Mouse (Mus musculus) c-Kit-positive CD71-positive TER-119-positive erythroid progenitor cells, embryonic 14.5 days (primary cell): ENCODE measurements at regions not wholly inside any gene's neighbourhood (a gene's known extent, or its start where the extent isn't known, plus 50 kb on each side); places are given as distances from the start of the nearest gene placed in this dataset.

Source experiments
- DNase-seq: peaks from one replicate; pipeline ENCODE4 v3.0.0-alpha.2; 2013; ENCODE audit warnings: low spot score

DNA sequence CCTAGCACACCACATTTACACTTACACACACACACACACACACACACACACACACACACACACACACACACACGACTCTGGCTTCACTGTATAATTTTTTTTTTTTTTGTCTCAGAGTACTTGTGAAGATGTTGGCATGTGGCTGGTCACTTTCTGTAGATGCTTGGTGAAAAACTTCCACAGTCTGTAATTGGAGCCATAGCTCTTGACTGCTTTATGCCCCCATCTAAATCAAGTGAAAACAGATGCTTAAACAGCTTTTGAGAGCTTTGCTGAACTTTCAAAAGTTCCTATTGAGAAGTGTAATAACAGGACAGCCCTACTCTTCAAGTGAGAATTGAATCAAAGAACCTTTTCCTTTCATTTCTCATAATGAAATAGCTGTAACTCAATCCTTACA is 317.7 kb downstream of the Gm21750 start:
- DNase-seq = no peak

DNA sequence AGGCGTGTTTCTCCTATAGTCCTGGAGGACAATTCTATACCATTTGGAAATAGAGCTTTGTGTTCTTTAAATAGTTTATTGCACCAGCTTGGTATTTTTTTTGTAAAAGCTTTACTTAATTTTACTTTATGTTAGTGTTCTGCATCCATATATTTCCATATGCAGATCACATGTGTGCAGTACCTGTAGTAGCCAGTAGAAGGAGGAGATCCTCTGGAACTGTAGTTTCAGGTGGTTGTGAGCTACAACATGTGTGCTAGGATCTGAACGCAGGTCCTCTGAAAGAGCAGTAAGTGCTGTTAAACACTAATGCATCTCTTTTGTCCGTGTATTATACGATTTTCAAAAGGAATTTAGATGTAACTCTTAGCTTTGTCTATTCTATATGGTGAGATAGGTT is 335.2 kb downstream of the Gm21750 start:
- no peak for DNase-seq

DNA sequence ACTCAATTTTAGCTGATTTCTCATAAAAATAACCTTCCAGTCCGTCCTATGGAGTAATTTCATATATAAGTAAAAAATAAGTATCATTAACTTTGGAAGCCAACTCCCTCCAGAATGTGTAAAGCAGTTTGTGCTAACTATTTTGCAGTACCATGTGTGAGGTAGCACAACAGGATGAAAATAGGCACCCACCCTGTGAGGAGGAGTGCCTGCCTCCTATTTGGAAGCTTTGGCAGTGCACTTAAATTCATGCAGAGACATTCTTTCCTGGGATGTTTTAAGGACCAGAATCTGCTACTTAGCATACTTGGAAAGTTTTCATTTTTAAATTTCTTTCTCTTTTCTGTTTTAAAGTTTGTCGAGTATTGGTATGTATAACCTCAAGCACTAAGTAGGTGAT is 336.8 kb downstream of the Gm21750 start:
- no peak for DNase-seq

DNA sequence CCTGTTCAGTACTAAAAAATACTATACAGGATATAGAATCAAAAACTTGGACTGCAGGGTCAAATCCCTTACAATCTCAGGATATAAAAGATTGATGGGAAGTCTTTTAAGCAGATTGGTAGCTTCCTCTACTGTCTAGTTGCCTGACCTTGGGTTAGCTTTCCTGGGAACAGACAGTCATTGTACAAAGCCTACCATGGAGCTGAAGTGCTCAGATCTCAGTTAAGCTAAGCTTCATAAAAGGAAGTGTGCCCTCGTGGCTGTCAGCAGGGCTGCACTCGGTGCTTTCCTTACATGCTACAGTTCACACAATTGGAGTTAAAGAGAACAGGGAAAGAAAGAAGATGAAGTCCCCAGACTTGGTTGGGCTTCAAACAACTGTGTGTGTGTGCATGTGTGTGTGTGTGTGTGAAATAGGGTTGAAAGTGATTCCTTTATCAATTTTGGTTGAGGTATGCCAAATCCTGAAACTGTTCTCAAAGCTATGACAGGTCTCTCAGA is 338.4 kb downstream of the Gm21750 start:
- DNase-seq = no peak

DNA sequence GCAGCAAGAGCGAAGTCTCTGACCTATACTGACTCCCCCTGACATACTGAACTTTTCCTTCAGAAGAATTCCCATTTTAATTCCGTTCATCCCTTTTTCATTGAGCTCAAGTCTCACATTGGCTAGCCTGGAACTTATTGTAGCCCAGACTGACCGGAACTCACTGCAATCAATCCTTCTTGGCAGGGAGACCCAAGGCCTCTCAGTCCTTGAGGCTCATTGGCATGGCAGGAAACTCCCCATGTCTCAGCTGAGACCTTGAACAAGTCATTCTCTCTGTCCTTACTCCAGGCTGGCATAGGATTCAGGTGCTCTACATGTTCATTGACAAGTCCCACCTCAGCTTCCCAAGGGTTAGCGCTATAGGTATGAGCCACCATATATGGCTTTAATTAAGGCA is 345.9 kb downstream of the Gm21750 start:
- no peak for DNase-seq

DNA sequence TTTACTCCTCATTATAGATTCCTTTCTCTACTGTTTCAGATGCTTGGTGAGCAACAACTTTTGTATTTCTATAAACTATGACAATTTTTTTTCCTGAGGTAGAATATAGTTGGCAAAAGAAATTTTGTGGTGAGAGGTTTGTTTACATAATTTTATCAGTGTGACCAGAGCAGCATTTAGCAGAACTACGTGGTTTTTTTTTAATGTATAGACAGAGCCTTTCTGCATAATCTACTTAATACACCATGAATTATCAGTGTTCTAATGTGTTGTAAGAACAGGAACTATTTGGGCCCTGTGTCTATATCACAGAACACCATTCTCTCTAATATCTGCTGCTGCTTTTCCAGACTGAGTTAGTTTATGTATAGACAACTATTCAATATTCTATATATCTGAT is 350.5 kb downstream of the Gm21750 start:
- no peak for DNase-seq

DNA sequence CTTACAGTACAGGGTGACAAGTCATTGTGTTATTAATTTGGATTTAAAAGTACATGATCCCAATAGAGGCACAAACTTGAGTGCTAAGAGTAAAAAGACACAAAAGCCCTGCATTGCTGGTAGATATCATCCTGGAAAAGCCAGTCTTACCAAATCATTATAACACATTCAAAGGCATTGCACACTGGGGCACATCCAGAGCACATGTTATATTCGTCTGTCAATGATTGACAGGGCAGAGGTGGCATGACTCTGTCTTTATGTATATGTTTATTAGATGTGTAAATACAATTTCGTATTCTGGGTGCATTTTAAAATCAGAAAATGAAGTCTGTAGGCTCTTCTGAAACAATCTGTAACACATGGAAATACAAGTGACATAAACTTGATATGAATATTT is 358.4 kb downstream of the Gm21750 start:
- DNase-seq = no peak

DNA sequence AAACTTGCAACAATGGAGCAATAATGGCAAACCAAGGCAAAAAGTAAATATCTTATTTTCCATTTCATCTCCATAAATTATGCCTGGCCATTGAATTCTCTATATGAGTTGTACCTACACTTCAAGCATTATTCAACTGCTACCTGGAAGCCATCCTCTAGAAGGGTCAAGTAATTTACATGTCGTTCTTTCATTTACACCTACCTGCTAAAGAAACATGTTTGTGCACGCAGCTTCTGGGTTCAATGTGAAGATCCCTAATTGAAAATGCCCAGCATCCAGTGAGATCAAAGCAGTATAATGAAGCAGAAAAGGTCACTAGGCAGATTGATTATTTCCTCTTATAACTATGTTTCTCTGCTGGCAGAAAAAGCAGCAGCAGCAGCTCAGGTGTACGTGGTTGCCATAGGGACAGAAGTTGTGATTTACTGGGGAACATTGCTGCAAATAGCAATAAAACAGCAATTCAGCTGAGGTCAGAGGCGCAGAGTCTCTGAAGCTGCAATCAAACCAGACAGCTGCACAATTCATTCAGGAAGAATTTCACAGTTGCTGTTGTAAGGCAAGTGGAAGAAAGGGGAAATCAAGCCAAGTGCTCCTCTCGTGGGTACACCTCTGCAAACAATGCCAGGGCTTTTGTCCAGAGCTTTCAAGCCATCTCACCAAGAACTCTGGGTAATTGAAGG is 386.1 kb downstream of the Gm21750 start:
- DNase-seq = no peak

DNA sequence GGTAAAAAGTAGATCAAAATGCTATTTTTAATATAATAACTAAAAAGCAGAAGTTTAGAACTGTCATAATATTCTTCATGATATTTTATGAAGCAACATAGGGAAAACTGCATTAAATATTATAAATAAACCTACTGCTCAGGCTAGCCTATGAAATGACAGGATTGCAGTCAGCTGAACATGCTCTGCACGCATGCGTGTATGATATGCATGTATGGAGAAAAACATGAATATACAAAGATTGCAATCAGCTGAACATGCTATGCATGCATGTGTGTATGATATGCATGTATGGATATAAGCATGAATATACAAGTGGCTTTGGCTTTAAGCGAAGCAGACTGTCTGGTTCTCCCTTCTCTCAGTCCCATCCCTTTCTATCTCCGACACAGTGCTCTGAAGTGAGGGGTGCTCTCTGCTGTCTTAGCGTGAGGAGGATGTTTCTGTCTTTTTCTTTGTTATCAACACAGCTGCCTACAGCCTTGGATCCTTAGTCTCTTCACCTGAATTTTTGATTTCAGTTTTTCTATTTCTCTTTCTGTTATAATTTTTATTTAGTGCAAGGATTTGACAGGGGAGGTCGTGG is 386.8 kb downstream of the Gm21750 start:
- no peak for DNase-seq

DNA sequence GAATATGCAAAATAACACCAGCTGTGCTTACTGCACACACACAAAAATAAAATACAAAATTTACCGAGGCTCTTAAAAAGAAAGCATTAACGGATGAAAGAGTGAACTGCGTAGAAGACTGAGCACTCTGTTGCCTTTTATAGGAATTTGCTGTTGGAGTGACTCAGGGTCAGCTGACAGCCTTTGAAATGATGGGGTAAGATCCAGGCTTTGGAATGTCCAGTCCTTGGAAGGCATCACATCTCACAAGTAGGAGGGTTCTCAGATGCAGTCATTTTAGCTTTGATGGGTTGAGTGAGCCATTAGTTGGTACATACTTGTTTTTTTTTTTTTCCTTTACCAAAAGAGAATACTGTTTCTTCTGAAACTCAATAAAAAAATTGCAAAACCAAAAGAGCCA is 387.4 kb downstream of the Gm21750 start:
- no peak for DNase-seq

DNA sequence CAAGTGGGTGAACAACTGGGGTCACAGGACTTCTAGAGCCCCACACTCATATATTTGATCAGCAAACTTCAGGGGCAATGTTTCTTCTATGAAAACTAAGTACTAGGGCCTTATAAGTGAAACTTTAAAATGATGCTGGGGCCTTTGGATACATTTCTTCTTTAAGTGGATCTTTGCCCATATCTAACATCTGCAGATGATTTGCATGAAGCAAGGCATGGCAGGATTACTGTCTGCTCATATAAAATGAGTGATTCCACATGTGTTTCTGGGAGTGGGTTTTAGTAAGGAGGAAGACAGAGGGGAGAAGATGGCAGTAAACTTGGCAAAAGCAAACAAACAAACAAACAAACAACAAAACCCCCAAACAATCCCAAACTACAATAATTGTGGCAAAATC is 405.0 kb downstream of the Gm21750 start:
- DNase-seq = no peak

DNA sequence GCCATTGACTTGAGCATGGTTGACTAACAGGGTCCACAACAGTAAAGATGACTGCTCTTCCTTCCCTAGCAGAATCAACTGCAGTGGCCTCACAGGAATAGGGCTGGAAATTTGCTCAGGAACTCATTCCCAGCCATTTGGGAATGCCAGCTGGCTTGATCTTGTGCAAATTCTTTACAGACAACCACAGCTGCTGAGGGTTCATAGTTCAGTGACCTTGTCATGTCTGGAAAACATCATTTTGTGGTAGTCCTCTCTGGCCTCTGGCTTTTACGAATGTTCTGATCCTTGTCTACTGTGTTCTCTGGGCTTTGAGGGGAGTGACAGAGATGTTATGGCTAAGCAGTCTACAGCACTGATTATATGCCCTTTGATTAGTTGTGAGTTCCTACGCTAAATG is 432.0 kb downstream of the Gm21750 start:
- DNase-seq = no peak

DNA sequence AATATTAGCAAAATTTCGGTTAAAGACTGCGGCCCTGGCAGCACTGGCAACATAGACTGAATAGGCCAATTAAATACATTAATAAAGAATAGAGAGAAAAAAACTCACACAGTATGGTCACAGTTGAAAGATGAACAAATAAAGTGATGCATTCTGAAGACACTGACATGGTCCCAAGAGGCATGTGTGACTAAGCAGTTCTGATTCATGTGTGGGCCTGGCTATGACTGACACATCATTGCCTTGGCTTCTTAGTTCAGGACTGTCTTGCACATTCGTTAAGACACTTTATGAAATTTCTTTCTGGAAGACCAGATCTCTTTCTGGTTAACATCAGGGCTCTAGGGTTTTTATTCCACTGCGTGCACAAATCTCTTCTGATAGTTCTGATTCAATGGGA is 438.7 kb downstream of the Gm21750 start:
- DNase-seq = no peak

DNA sequence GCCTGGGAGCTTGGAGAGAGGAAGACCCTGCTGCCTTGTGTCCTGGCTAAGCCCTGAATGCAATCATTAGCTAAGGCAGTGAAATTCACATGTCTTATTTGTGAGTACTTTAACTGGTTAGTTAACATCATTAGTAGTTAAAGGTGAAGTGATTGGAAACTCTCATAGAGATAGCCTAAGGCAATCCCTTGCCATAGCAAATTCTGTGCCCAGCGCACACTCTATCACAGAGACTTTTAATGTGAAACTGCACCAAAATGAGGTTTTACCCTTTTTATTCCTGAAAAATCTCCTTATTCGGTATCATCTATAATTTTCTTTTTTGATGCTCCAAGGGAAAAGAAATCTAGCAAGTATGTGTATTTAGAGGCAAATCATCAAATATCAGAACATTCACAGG is 451.6 kb downstream of the Gm21750 start:
- DNase-seq = no peak

DNA sequence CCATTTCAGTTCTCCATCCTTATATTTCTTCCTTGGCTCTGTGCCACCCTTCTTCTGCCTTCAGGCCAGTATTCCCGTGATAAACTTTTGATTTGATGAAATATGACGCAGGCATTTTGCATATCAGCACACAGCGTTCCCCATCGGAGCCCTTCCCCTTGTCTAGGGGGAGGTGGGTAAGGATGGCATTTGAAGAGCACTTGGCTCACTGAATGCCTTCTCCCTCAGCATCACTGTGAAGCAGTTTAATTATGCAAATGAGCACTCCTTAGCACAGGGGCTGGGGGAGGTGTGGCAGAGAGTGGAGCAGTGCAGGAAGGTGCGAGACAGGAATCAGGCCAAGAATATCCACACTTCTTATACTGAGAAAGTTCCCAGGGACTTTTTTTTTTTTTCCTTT is 452.1 kb downstream of the Gm21750 start:
- no peak for DNase-seq

DNA sequence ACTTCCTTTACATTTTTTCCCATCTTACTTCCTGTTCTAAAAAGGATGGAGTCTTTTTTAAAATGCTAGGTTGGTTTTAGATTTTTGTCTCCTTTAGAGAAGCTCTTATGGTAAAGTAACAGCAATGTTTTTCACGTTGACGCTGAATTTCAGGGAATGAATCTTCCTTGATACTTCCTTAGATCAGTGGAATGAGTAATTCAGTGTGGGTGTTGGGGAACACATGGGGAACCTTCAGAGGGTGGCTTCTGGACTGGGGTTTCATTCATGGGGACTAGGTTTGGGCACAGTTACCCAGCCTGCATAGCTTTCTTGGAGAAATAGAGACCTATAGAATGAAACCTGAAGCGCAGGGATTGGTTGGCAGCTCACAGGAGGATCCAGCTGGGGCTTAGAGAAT is 452.5 kb downstream of the Gm21750 start:
- DNase-seq = no peak

DNA sequence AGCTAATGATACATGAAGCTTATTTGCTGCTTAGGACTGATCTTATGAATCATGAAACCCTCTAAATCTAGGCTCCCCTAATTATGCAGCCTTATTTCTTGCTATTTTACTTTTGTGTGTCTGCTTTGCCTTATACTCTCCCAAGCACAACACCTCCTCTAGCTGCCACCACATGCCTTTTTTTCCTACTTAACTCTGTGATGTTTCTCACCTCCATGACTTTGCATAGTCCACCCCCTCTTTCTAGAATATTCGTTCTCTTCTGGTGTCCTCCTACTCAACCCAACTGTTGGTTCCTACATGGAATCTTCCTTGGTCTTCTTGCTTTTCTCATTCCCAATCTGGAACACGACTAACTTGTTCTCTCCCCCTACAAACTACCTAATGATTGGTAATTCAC is 456.7 kb downstream of the Gm21750 start:
- no peak for DNase-seq

DNA sequence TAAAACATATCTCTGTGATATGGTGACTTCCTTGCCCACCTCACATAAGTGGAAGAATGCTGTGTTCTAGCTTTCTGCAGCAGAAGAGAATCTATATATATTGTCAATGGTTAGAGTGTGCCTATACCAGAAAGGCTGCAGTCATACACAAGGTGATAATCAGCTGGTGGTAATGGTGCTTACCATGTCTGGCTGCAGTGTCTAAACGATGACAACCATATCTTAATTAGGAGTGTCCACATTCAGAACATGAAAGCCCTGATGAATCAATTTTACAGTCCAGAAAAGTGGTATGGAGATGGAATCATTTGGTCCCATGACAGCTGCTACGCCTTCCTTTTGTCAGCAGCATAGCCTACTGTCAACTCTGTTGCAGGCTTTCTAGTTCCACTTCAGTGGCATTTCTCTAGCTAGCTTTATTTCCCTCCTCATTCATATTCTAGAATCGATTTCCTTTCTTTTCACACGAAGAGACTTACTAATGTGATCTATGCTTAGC is 484.2 kb downstream of the Gm21750 start:
- DNase-seq = no peak

DNA sequence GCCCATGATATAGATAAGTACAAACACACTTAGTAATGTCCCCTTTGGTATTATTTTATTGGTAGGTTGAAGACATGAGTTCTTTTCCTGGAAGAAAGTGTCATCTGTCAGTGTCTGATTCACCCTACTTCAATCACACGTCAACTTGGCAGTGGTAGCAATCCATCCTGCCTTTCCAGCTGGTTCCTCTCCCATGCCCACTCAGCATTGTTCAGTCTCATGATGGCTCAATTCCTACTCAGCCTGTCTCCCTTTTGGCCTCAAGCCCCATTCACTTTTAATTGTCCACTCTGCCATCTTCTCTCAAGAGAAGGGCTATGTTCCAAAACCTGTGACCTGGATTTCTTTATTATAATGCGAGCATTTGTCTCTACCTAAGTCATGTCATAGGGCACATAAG is 474.4 kb upstream of the Htr2a start:
- no peak for DNase-seq

DNA sequence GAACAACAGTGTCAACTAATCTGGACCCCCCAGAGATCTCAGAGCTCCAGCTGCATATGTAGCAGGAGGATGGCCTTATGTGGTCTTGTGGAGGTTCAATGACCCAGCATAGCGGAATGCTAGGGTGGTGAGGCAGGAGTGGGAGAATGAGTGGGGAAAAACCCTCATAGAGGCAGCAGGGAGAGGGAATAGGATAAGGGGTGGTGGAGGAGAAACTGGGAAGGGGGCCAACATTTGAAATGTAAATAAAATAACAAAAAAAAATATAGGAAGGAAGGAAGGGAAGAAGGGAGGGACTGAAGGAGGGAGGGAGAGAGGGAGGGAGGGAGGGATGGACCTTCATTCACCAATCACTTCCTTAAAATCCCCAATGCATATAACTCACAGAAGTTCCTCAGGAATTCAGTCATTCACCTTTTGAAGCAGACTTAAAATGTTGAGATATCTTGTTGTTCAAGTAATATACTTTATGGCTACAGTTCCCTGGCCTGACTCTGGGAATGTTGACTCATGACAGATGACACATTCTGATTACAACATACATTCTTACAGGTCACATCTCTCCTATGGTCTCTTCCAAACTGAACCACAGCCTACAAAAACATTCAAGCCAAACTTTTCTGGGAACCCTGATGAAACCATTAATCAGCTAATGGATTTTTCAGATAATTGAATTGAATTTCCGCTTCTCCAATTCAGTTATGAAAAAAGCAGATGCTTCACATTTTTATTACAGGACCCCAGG is 471.3 kb upstream of the Htr2a start:
- no peak for DNase-seq

DNA sequence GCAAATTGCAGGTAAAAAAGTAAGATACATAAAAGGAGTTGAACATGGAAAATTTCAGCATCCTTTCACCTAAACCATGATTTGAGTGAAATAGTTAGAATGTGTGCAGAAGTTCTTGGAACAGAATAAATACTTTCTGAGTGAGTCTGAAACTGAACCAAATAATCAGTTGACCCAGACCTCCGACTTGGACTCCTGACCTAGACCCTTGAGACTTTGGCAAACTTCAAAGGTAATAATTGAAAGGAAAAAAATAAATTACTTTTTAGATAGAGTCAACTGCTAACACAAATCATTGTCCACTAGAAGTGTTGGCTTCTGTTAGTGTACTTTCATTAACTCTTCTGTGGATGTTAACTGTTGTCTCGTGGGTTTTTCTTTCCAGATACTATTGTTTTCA is 460.6 kb upstream of the Htr2a start:
- DNase-seq = no peak

DNA sequence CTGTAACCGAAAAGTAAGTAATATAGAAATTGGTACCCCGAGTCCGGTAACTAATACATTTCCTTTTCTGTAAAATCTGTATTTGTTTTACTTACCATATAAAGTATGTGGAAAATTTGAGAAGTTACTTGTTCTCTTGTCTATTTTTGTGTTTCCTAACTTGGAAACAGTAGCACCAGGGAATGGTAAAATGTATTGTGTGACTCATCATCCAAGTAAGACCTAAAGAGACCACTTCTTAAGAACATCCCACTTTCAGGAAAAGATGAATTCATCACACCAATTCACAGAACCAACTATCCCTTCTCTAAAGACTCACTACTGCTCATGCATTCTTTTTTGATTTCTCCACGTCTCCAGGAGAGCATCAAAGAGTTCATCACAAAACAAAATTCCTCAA is 457.6 kb upstream of the Htr2a start:
- DNase-seq = no peak

DNA sequence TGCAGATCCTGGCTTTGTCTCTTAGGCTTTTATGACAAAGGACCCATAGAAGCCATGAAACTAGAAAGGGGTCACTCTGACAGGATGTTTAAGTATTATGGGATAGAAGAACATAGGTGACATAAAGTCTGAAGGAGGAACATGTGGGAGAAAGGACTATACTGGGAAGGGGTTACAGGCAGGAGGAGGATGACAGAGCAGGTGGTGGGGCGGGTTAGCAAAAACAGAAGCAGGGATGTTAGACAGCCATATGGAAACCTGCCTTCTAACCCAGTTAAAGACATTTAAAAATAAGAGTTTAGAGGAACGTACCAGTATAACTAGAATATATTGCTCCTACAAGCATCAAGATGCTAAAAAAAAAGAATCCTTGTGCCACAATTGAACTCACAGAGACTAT is 438.9 kb upstream of the Htr2a start:
- no peak for DNase-seq
